Mouse (Mus musculus) lung, postnatal 0 days (tissue): ENCODE measurements around the gene Kcnip3.

Source experiments
- CTCF ChIP-seq: IDR thresholded peaks from 2 replicates; pipeline ENCODE4 v1.5.1; 2016; ENCODE audit warnings: antibody characterized with exemption, mild to moderate bottlenecking
- EP300 ChIP-seq: IDR thresholded peaks from 2 replicates; pipeline ENCODE4 v1.6.1; 2016; ENCODE audit warnings: antibody characterized with exemption, mild to moderate bottlenecking, control low read depth

- no peak for TF ChIP-seq CTCF
- no peak for TF ChIP-seq EP300
These were observed 4.8 kb downstream of the Kcnip3 start for GRCm38 (mm10) chr2:127517081-127517480.
